Mouse (Mus musculus): ENCODE results near the gene Ppp3r1. TPM values are rescaled to one million over a fixed set of nuclear protein-coding genes. Genes with fewer than 3 reads are reported as not detected.

Gene Ppp3r1
- 91.4 and 114 TPM in 2 replicates for polyA plus RNA-seq (2015; fragmentation: Nextera tagmentation; extraction: Ambion mirVana)

DNA sequence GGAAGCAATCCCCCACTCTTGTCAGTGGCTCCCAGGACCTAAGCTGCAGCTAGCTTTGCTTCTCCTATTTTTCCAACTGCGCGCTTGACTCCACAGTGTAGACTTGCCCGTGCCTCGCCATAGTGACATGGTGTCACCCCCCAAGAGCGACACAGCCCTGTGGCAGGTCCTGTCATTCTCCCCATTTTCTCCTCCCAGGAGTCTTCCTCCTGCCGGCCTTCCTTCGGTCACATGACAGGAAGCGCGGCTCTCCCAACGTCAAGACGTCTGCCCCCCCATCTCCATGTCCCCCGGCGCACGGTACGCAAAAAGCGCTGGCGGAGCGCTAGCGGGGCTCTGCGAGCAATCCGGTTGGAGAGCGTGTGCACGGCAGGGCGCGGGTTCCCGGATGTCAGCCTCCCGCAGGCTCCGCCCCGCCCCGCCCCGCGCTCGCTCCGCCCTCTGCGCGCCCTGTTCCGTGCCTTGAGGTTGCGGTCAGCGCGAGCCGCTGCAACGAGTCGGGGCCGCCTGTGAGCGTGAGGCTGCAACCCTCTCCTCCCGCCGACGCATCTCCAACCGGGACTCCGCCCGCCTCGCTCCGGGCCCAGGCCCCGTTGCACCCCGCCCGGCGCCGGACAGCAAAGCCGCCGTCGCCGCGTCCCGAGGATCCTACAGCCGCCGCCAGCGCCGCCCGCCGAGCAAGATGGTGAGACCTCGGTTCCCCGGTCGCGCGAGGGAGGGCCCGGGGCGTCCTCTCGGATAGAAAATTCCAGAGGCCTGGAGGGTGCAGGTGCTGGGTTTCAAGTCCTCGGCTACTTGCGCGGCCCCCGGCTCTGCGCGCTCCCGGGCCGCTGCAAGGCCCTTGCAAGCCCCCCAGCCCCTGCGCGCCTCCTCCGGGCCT lies at the start of gene Ppp3r1:
Gene Ppp3r1, plus strand, starts transcription at position 406 of the 880 bp plus-strand sequence.

DNA sequence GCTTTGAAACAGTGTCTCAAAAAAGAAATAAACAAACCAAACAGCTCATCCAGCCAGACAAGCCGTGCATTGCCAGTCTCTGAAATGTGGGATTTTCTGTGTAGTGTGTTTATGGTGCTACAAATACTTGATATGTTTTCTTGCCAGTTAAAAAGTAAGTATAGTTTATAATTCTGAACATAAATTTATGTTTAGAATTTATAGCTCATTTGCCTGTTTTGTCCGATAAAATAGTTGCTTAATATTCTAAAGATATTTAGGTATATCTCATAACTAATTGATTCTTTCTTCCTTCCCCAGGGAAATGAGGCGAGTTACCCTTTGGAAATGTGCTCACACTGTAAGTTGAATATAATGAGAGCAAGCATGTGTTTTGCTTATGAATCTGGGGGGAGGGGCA lies 22.7 kb downstream of the Ppp3r1 start, which contains the start of gene Wdr92:
Gene Wdr92, plus strand, starts transcription at position 301 of the 400 bp plus-strand sequence.

DNA sequence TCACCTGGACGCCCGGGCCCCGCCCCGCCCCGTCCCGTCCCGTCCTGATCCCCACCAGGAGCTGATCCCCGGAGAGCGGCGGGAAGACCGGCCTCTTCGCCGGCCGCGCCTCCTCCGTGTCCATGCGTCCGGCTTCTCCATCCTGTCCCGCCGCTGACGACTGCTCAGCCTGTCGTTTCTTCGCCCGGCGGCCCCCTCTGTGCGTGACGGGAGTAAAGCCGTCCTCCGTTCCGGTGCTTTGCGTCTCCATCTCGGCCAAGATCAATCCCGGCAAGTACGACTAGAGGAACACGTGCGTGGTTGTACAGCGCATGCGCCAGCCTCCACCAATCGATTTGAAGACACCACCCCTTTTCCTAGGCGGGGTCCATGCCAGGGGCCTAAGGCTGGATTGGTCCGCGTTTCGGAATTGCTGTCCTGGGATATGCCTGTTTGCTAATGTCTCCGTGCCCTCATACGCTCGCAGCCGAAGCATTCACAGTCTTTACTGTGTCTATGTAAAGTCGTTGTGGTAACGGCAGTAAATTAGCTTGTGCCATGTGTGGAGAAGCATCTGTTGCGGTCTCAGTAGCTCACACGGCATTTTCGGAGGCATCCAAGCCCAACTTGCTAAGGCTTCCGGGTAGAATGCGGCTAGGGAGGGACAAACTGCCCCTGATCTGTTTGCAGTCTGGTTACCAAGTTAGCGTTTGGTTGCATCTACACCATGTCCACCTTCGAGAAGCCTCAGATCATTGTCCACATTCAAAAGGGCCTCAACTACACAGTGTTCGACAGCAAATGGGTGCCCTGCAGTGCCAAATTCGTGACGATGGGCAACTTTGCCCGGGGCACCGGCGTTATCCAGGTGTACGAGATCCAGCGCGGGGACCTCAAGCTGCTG lies 52.4 kb downstream of the Ppp3r1 start, which contains the start of gene Pno1:
Gene Pno1, minus strand, starts transcription at position 311 of the 883 bp plus-strand sequence.

Other genes starting within 250 kb of the Ppp3r1 start
- 0.59 TPM in 1 of 2 replicates, not detected in the other for gene Fbxo48, start 207.9 kb upstream of the Ppp3r1 start, polyA plus RNA-seq (2015; fragmentation: Nextera tagmentation; extraction: Ambion mirVana)
- 42.3 and 55.2 TPM in 2 replicates for gene Cnrip1, start 107.7 kb upstream of the Ppp3r1 start, polyA plus RNA-seq (2015; fragmentation: Nextera tagmentation; extraction: Ambion mirVana)
- gene Plek, start 106.9 kb upstream of the Ppp3r1 start, polyA plus RNA-seq (2015; fragmentation: Nextera tagmentation; extraction: Ambion mirVana) = 3.4 and 4.7 TPM in 2 replicates
- 20.4 and 25.4 TPM in 2 replicates for gene Wdr92, start 22.8 kb downstream of the Ppp3r1 start, polyA plus RNA-seq (2015; fragmentation: Nextera tagmentation; extraction: Ambion mirVana)
- 47.5 and 73.2 TPM in 2 replicates for gene Pno1, start 52.3 kb downstream of the Ppp3r1 start, polyA plus RNA-seq (2015; fragmentation: Nextera tagmentation; extraction: Ambion mirVana)
- gene C1d, start 98.3 kb downstream of the Ppp3r1 start, polyA plus RNA-seq (2015; fragmentation: Nextera tagmentation; extraction: Ambion mirVana) = 170 and 277 TPM in 2 replicates